Mouse (Mus musculus): ENCODE results near the gene Tor1aip2. TPM values are rescaled to one million over a fixed set of nuclear protein-coding genes. Genes with fewer than 3 reads are reported as not detected.

Gene Tor1aip2
- 104 and 108 TPM in 2 replicates for polyA plus RNA-seq (2016; fragmentation: Nextera tagmentation; extraction: Ambion mirVana)

GRCm38 (mm10) chr1:156035269-156035929 is at the start of gene Tor1aip2:
Gene Tor1aip2 (plus strand): TSS chr1:156035403.
- no peaks in the 10 kb centered on the region for H3K27me3 ChIP-seq (ENCODE audit: poor library complexity, severe bottlenecking)
- under 1% methylated on average over 59 of the region's 59 CpGs for WGBS

GRCm38 (mm10) chr1:155987625-155988024 is 47.6 kb upstream of the Tor1aip2 start:
- Histone ChIP-seq H3K27me3 (ENCODE audit: poor library complexity, severe bottlenecking) (no peaks in the 10 kb centered on the region), H3K36me3 (replicated peaks) (no peaks in the 10 kb centered on the region), H3K4me3 (no peak overlapping the region), H3K27ac (no peak overlapping the region), H3K4me1 (peaks cover 10% of the 10 kb centered on the region), H3K9me3 (no peaks in the 10 kb centered on the region)
- DNase-seq (ENCODE audit: extremely low spot score, low spot score): no peak
- WGBS: 83% methylated on average over 2 of the region's 2 CpGs

More at GRCm38 (mm10) chr1:156035269-156035929, at the start of gene Tor1aip2:
- H3K27ac ChIP-seq: peak within 1 kb of the TSS; percentile 98
- peaks cover 24% of the 10 kb centered on the region for H3K4me1 ChIP-seq
- peak within 1 kb of the TSS; percentile 85 for H3K4me3 ChIP-seq
- no peaks in the 10 kb centered on the region for H3K9me3 ChIP-seq
- peaks cover 37% of the 10 kb centered on the region for H3K36me3 ChIP-seq (replicated peaks)
- DNase-seq (ENCODE audit: extremely low spot score, low spot score): peak; percentile 88

- Histone ChIP-seq H3K4me3 (no peak overlapping the region), H3K27me3 (ENCODE audit: poor library complexity, severe bottlenecking) (no peaks in the 10 kb centered on the region), H3K36me3 (replicated peaks) (no peaks in the 10 kb centered on the region), H3K27ac (no peak overlapping the region), H3K9me3 (no peaks in the 10 kb centered on the region), H3K4me1 (peaks cover 10% of the 10 kb centered on the region)
- 6% methylated on average over 2 of the region's 2 CpGs for WGBS
- DNase-seq (ENCODE audit: extremely low spot score, low spot score): no peak
Observed at GRCm38 (mm10) chr1:155989387-155989786, 45.8 kb upstream of the Tor1aip2 start.

GRCm38 (mm10) chr1:155990391-155990790 is 44.8 kb upstream of the Tor1aip2 start:
- Histone ChIP-seq H3K4me3 (no peak overlapping the region), H3K36me3 (replicated peaks) (no peaks in the 10 kb centered on the region), H3K4me1 (peaks cover 10% of the 10 kb centered on the region), H3K27ac (no peak overlapping the region), H3K9me3 (no peaks in the 10 kb centered on the region), H3K27me3 (ENCODE audit: poor library complexity, severe bottlenecking) (no peaks in the 10 kb centered on the region)
- WGBS: 76% methylated on average over 11 of the region's 11 CpGs
- no peak for DNase-seq (ENCODE audit: extremely low spot score, low spot score)

GRCm38 (mm10) chr1:155994524-155994923 is 40.7 kb upstream of the Tor1aip2 start:
- Histone ChIP-seq H3K36me3 (replicated peaks) (no peaks in the 10 kb centered on the region), H3K9me3 (no peaks in the 10 kb centered on the region)
- WGBS: 88% methylated on average over 2 of the region's 2 CpGs

GRCm38 (mm10) chr1:155995612-155996011 is 39.6 kb upstream of the Tor1aip2 start:
- no peak overlapping the region for H3K4me3 ChIP-seq
- 88% methylated on average over 2 of the region's 2 CpGs for WGBS
- no peaks in the 10 kb centered on the region for H3K9me3 ChIP-seq
- H3K27ac ChIP-seq: no peak overlapping the region
- no peaks in the 10 kb centered on the region for H3K4me1 ChIP-seq
- no peaks in the 10 kb centered on the region for H3K27me3 ChIP-seq (ENCODE audit: poor library complexity, severe bottlenecking)
- no peak for DNase-seq (ENCODE audit: extremely low spot score, low spot score)
- no peaks in the 10 kb centered on the region for H3K36me3 ChIP-seq (replicated peaks)

More at GRCm38 (mm10) chr1:155994524-155994923, 40.7 kb upstream of the Tor1aip2 start:
- Histone ChIP-seq H3K4me1 (peaks cover 2% of the 10 kb centered on the region), H3K4me3 (no peak overlapping the region), H3K27ac (no peak overlapping the region), H3K27me3 (ENCODE audit: poor library complexity, severe bottlenecking) (no peaks in the 10 kb centered on the region)
- DNase-seq (ENCODE audit: extremely low spot score, low spot score): no peak

GRCm38 (mm10) chr1:156002366-156002765 is 32.8 kb upstream of the Tor1aip2 start:
- Histone ChIP-seq H3K27ac (no peak overlapping the region), H3K4me1 (no peaks in the 10 kb centered on the region), H3K9me3 (no peaks in the 10 kb centered on the region), H3K27me3 (ENCODE audit: poor library complexity, severe bottlenecking) (no peaks in the 10 kb centered on the region), H3K4me3 (no peak overlapping the region), H3K36me3 (replicated peaks) (peaks cover 34% of the 10 kb centered on the region)
- DNase-seq (ENCODE audit: extremely low spot score, low spot score): no peak
- 93% methylated on average over 8 of the region's 8 CpGs for WGBS

GRCm38 (mm10) chr1:156003201-156003935 is 31.8 kb upstream of the Tor1aip2 start:
- 91% methylated on average over 7 of the region's 7 CpGs for WGBS
- Histone ChIP-seq H3K4me1 (no peaks in the 10 kb centered on the region), H3K27ac (no peak overlapping the region), H3K4me3 (no peak overlapping the region), H3K36me3 (replicated peaks) (peaks cover 41% of the 10 kb centered on the region), H3K27me3 (ENCODE audit: poor library complexity, severe bottlenecking) (no peaks in the 10 kb centered on the region), H3K9me3 (no peaks in the 10 kb centered on the region)
- no peak for DNase-seq (ENCODE audit: extremely low spot score, low spot score)

- H3K36me3 ChIP-seq (replicated peaks): peaks cover 64% of the 10 kb centered on the region
- DNase-seq (ENCODE audit: extremely low spot score, low spot score): no peak
- WGBS: 95% methylated on average over 11 of the region's 11 CpGs
Observed at GRCm38 (mm10) chr1:156005906-156006305, 29.3 kb upstream of the Tor1aip2 start.

GRCm38 (mm10) chr1:156009003-156009402 is 26.2 kb upstream of the Tor1aip2 start:
- Histone ChIP-seq H3K27ac (no peak overlapping the region), H3K4me3 (no peak overlapping the region), H3K27me3 (ENCODE audit: poor library complexity, severe bottlenecking) (no peaks in the 10 kb centered on the region), H3K36me3 (replicated peaks) (peaks cover 84% of the 10 kb centered on the region), H3K4me1 (no peaks in the 10 kb centered on the region), H3K9me3 (no peaks in the 10 kb centered on the region)
- 92% methylated on average over 1 of the region's 1 CpGs for WGBS
- no peak for DNase-seq (ENCODE audit: extremely low spot score, low spot score)

More at GRCm38 (mm10) chr1:156005906-156006305, 29.3 kb upstream of the Tor1aip2 start:
- H3K4me1 ChIP-seq: no peaks in the 10 kb centered on the region
- no peak overlapping the region for H3K4me3 ChIP-seq
- no peak overlapping the region for H3K27ac ChIP-seq
- H3K9me3 ChIP-seq: no peaks in the 10 kb centered on the region
- no peaks in the 10 kb centered on the region for H3K27me3 ChIP-seq (ENCODE audit: poor library complexity, severe bottlenecking)

GRCm38 (mm10) chr1:156019800-156020199 is 15.4 kb upstream of the Tor1aip2 start:
- H3K9me3 ChIP-seq: no peaks in the 10 kb centered on the region
- no peak overlapping the region for H3K27ac ChIP-seq
- DNase-seq (ENCODE audit: extremely low spot score, low spot score): no peak
- 92% methylated on average over 1 of the region's 1 CpGs for WGBS
- peaks cover 5% of the 10 kb centered on the region; the same call in 1 of the 2 replicates for H3K4me1 ChIP-seq
- no peaks in the 10 kb centered on the region for H3K27me3 ChIP-seq (ENCODE audit: poor library complexity, severe bottlenecking)
- peaks cover 82% of the 10 kb centered on the region for H3K36me3 ChIP-seq (replicated peaks)
- no peak overlapping the region for H3K4me3 ChIP-seq

- no peak for DNase-seq (ENCODE audit: extremely low spot score, low spot score)
- Histone ChIP-seq H3K9me3 (no peaks in the 10 kb centered on the region), H3K4me1 (peaks cover 7% of the 10 kb centered on the region; the same call in 1 of the 2 replicates), H3K27me3 (ENCODE audit: poor library complexity, severe bottlenecking) (no peaks in the 10 kb centered on the region), H3K4me3 (no peak overlapping the region), H3K27ac (no peak overlapping the region), H3K36me3 (replicated peaks) (peaks cover 80% of the 10 kb centered on the region)
- 92% methylated on average over 1 of the region's 1 CpGs for WGBS
Observed at GRCm38 (mm10) chr1:156020402-156020801, 14.8 kb upstream of the Tor1aip2 start.
